Mouse (Mus musculus) neural tube, embryonic 14.5 days (tissue): Measurements from ENCODE around the gene Spata33. TPM values are rescaled to one million over a fixed set of nuclear protein-coding genes. Genes with fewer than 3 reads are reported as not detected.
"Not testable (repeated sequence)": the region's sequence is repeated elsewhere in the genome, so short reads cannot be mapped to it uniquely, and the experiment has no call there.

Experiments used
- ATAC-seq: fragments of 200-750 bp; cut with Nextera tagmentation; 2 replicates; pipeline ENCODE4 v1.8.0; 2017; ENCODE audit warnings: low read depth, mild to moderate bottlenecking, moderate TSS enrichment, moderate library complexity
- H3K27ac ChIP-seq: fragments of 300-500 bp; sonication (generic); 2 replicates; pipeline ENCODE4 v1.5.1; 2014; ENCODE audit warnings: low read depth, mild to moderate bottlenecking, control low read depth, low read length, moderate library complexity, mixed read lengths
- H3K27me3 ChIP-seq: fragments of 300-500 bp; sonication (generic); 2 replicates; pipeline ENCODE4 v1.6.1; 2014; ENCODE audit warnings: low read length; ENCODE audit not compliant: control insufficient read depth, insufficient read depth
- H3K36me3 ChIP-seq: fragments of 300-500 bp; sonication (generic); 2 replicates; pipeline ENCODE4 v1.6.1; 2014; ENCODE audit warnings: low read length, mixed read lengths; ENCODE audit not compliant: control insufficient read depth, insufficient read depth
- H3K4me1 ChIP-seq: fragments of 300-500 bp; sonication (generic); 2 replicates; pipeline ENCODE4 v1.6.1; 2014; ENCODE audit warnings: low read length; ENCODE audit not compliant: control insufficient read depth, insufficient read depth
- H3K4me2 ChIP-seq: fragments of 300-500 bp; sonication (generic); 2 replicates; pipeline ENCODE4 v1.6.1; 2014; ENCODE audit warnings: mild to moderate bottlenecking, low read depth, low read length, control low read depth
- H3K4me3 ChIP-seq: fragments of 300-500 bp; sonication (generic); 2 replicates; pipeline ENCODE4 v1.5.1; 2014; ENCODE audit warnings: low read depth, low read length, control low read depth, mixed read lengths
- H3K9ac ChIP-seq: fragments of 300-500 bp; sonication (generic); replicated peaks from 2 replicates; pipeline ENCODE4 v1.6.1; 2014; ENCODE audit warnings: low read depth, mild to moderate bottlenecking, control low read depth, low read length, mixed read lengths
- H3K9me3 ChIP-seq: fragments of 300-500 bp; sonication (generic); 2 replicates; pipeline ENCODE4 v1.6.1; 2016; ENCODE audit warnings: low read length; ENCODE audit not compliant: control insufficient read depth
- whole genome bisulfite sequencing: fragments of 180-500 bp; shearing (Covaris S2); extraction: QIAGEN DNeasy Blood & Tissue Kit; methylation state at CpG from one replicate; pipeline ENCODE4 v1.1.7; 2014; 5-methylcytosine and 5-hydroxymethylcytosine counted together
- polyA plus RNA-seq: library from polyadenylated mRNA; unstranded; fragments of >200 nt; fragmentation: Nextera tagmentation; extraction: Ambion mirVana; gene quantifications from 2 replicates; pipeline ENCODE4 v1.2.1, GENCODE M21; 2014

Gene Spata33
- polyA plus RNA-seq, 1 experiment from 2014 or later, result 6.0 TPM

DNA sequence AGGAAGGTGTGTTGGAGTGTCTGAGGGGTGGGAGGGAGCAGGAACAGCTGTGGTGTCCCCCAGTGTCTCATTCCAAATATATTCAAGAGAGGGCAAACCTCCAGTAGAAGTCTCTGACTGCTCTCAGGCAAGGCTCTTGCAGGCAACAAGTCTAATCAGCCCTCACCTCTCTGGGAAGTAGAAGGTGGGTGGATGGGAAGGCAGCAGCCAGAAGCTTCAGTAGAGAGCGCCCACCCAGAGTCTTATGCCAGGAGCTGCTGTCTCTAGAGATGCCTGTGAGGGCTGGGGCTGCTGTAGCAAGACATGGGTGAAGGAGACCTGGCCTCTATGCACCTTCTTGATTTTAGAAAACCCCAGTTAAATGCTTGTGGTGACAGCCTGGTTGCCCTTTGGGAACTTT lies 15.8 kb downstream of the Spata33 start:
- Histone ChIP-seq H3K27me3 (no peaks in the 10 kb centered on the region), H3K4me2 (no peak overlapping the region), H3K9me3 (no peaks in the 10 kb centered on the region), H3K4me1 (peaks cover 14% of the 10 kb centered on the region), H3K27ac (no peak overlapping the region), H3K36me3 (peaks cover 3% of the 10 kb centered on the region; the same call in 1 of the 2 replicates), H3K9ac (no peak overlapping the region), H3K4me3 (no peak overlapping the region)
- WGBS, result 90% methylated on average over 1 of the region's 1 CpGs
- ATAC-seq, result no peak

DNA sequence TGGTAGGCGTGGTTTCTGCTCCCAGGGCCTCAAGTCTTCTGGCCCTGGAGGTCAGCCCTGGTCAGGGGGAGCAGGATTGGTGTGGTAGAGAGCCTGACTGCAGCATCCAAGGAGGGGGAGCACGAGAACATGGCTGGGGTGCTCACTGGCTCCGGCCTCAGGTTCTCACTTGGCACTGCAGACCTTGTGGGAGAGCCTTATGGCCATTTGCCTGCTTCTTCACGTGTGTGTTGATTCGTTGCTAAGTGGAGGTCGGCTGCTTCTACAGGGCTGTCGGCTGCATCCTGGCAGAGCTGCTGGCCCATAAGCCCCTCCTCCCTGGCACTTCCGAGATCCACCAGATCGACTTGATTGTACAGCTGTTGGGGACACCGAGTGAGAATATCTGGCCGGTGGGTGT lies 17.7 kb downstream of the Spata33 start:
- not testable (repeated sequence) for H3K4me3 ChIP-seq, H3K36me3 ChIP-seq, H3K9ac ChIP-seq, H3K4me1 ChIP-seq, H3K27me3 ChIP-seq, ATAC-seq, H3K4me2 ChIP-seq, H3K27ac ChIP-seq, H3K9me3 ChIP-seq
- WGBS, result 87% methylated on average over 10 of the region's 11 CpGs

DNA sequence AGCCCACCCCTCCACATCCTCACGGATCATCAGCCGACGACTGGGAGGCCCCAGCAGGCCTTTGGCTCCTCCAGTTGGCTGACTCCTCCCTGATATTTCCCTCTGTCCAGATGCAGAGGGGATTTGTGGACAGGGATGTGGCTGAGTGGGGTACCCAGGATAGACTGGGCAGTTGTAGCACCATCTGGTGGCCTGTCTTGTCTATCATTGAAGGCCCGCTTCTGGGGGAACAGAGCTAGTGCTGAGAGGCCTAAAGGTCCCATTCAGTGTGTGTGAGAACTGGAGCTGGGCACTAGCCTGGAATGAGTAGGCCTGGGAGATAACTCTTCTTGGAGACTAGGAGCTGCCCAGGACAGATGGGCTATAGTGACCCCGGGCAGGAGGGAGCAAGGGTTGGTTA lies 19.1 kb downstream of the Spata33 start:
- Histone ChIP-seq H3K4me2 (no peak overlapping the region), H3K27me3 (no peaks in the 10 kb centered on the region), H3K4me1 (peaks cover 3% of the 10 kb centered on the region; the same call in 1 of the 2 replicates), H3K4me3 (no peak overlapping the region), H3K27ac (no peak overlapping the region), H3K9me3 (no peaks in the 10 kb centered on the region), H3K36me3 (peaks cover 3% of the 10 kb centered on the region; the same call in 1 of the 2 replicates), H3K9ac (no peak overlapping the region)
- no peak for ATAC-seq
- WGBS, result 63% methylated on average over 5 of the region's 5 CpGs

DNA sequence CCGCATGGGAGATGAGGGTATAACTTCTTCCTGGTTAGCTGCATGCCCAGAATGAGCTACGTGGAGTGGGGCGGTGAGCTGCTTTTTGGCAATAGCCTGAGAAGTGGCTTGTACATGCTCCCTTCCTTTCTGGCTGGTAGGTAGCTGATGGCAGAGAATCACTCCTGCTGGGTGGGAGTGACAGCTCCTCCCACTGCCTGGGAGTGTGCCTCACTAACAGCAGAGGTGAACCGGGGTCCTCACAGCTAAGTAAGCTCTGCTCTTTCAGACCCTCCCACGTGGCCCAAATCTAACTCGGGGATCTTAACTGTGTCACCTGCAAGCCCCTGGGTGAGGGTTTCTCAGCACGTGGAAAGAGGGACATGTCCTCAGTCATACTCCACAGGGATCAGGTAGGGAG lies 19.9 kb downstream of the Spata33 start:
- Histone ChIP-seq H3K4me1 (peaks cover 3% of the 10 kb centered on the region; the same call in 1 of the 2 replicates), H3K4me2 (no peak overlapping the region), H3K9me3 (no peaks in the 10 kb centered on the region), H3K27me3 (no peaks in the 10 kb centered on the region), H3K9ac (no peak overlapping the region), H3K36me3 (0 out of 2 replicates have a peak, but pooled peaks cover 2% of the 10 kb centered on the region), H3K27ac (no peak overlapping the region), H3K4me3 (no peak overlapping the region)
- ATAC-seq, result no peak
- WGBS, result 23% methylated on average over 7 of the region's 7 CpGs

GRCm38 (mm10) chr8:123233300-123233699 lies 20.7 kb downstream of the Spata33 start:
- Histone ChIP-seq H3K4me3 (no peak overlapping the region), H3K27ac (no peak overlapping the region), H3K9me3 (no peaks in the 10 kb centered on the region), H3K4me1 (peaks cover 3% of the 10 kb centered on the region; the same call in 1 of the 2 replicates), H3K36me3 (no peaks in the 10 kb centered on the region), H3K27me3 (no peaks in the 10 kb centered on the region), H3K9ac (no peak overlapping the region), H3K4me2 (no peak overlapping the region)
- 46% methylated on average over 11 of the region's 13 CpGs for WGBS
- ATAC-seq, result peak; percentile 35; the same call in 1 of the 2 replicates

DNA sequence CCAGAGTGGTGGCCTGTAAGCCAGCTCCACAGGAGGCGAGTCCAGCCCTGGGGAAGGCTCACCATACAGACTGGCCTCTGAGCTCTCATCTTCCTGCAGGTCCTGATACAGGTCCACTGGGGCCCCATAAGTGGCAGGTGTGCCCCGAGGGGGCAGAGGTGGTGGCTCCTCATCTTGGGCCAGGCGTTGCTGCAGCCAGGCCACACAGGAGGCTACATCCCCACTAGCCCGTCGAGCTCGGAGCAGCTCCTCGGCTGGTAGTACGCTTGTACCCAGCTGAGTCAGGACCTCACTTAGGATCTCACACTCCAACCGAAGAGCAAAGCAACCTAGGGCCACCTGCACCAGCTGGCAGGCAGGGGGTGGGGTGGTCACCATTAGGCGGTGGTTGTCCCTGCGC lies 21.1 kb downstream of the Spata33 start:
- H3K4me1 ChIP-seq, result peaks cover 3% of the 10 kb centered on the region; the same call in 1 of the 2 replicates
- no peak overlapping the region for H3K9ac ChIP-seq
- no peak overlapping the region for H3K27ac ChIP-seq
- H3K27me3 ChIP-seq, result no peaks in the 10 kb centered on the region
- H3K4me2 ChIP-seq, result no peak overlapping the region
- H3K4me3 ChIP-seq, result no peak overlapping the region
- no peak for ATAC-seq
- no peaks in the 10 kb centered on the region for H3K36me3 ChIP-seq
- no peaks in the 10 kb centered on the region for H3K9me3 ChIP-seq
- 79% methylated on average over 11 of the region's 11 CpGs for WGBS

GRCm38 (mm10) chr8:123234918-123235519 lies 22.4 kb downstream of the Spata33 start:
- Histone ChIP-seq H3K4me1 (peaks cover 3% of the 10 kb centered on the region; the same call in 1 of the 2 replicates), H3K4me2 (peak overlapping the region; percentile 52), H3K27me3 (no peaks in the 10 kb centered on the region), H3K36me3 (no peaks in the 10 kb centered on the region), H3K9me3 (no peaks in the 10 kb centered on the region), H3K9ac (no peak overlapping the region), H3K4me3 (peak overlapping the region; percentile 31), H3K27ac (no peak overlapping the region)
- ATAC-seq, result no peak
- WGBS, result 29% methylated on average over 13 of the region's 13 CpGs

- 1% methylated on average over 57 of the region's 57 CpGs for WGBS
- H3K27ac ChIP-seq, result no peak within 1 kb of the TSS
- peak; percentile 77 for ATAC-seq
- H3K36me3 ChIP-seq, result no peaks in the 10 kb centered on the region
- H3K4me2 ChIP-seq, result peak within 1 kb of the TSS; percentile 52
- H3K27me3 ChIP-seq, result no peaks in the 10 kb centered on the region
- peak within 1 kb of the TSS; percentile 31 for H3K4me3 ChIP-seq
- peaks cover 3% of the 10 kb centered on the region; the same call in 1 of the 2 replicates for H3K4me1 ChIP-seq
- no peaks in the 10 kb centered on the region for H3K9me3 ChIP-seq
- H3K9ac ChIP-seq, result peak within 1 kb of the TSS; percentile 35
These were observed 23.2 kb downstream of the Spata33 start, which contains the start of gene Spata2l for GRCm38 (mm10) chr8:123235520-123236497. Gene Spata2l (minus strand): TSS chr8:123236233.

- ATAC-seq, result no peak
- Histone ChIP-seq H3K4me1 (peaks cover 3% of the 10 kb centered on the region; the same call in 1 of the 2 replicates), H3K4me3 (no peak overlapping the region), H3K9ac (no peak overlapping the region), H3K27ac (no peak overlapping the region), H3K27me3 (no peaks in the 10 kb centered on the region), H3K9me3 (no peaks in the 10 kb centered on the region), H3K4me2 (no peak overlapping the region), H3K36me3 (peaks cover 16% of the 10 kb centered on the region; the same call in 1 of the 2 replicates)
- WGBS, result 83% methylated on average over 10 of the region's 10 CpGs
These were observed 26.8 kb downstream of the Spata33 start for GRCm38 (mm10) chr8:123239398-123239797.
